Mouse (Mus musculus) megakaryocyte, embryonic 14.5 days (primary cell): Measurements from ENCODE around the gene Cyb5d2.

Source experiments
- FLI1 ChIP-seq: IDR thresholded peaks from 2 replicates; pipeline ENCODE4 v1.6.1; 2012; ENCODE audit warnings: low read length, inconsistent platforms, mixed read lengths
- GATA1 ChIP-seq: IDR thresholded peaks from 3 replicates; pipeline ENCODE4 v1.6.1; 2012; ENCODE audit warnings: mixed read lengths, low read length, inconsistent platforms, borderline replicate concordance

DNA sequence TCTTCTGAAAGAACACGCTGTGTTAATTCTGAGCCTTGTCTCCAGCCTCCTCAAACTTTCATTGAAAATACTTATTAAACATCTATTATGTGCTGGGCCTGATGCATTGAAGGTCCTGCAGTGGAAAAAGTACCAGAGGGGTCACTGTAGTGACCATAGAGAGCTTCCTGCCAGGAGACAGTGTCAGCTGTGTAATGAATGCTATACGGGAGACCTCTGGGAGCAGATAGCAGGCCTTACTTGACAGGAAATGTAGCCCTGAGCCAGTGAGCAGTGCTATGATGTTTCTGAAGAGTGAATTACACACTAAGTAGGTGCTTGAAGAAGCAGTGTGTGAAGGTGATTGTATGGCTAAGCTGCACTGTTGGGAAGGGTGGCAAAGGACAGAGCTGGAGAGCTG is 49.6 kb upstream of the Cyb5d2 start:
- no peak for TF ChIP-seq GATA1
- no peak for TF ChIP-seq FLI1
